Mouse (Mus musculus) liver, embryonic 14 days (tissue): ENCODE measurements around the gene Fbxw8. TPM values are rescaled to one million over a fixed set of nuclear protein-coding genes. Genes with fewer than 3 reads are reported as not detected.

Experiments used
- polyA plus RNA-seq: library from polyadenylated mRNA; depleted of rRNA; stranded (reverse); fragments of >200 nt; gene quantifications from 2 replicates; pipeline ENCODE4 v1.2.3, GENCODE M21; 2012; rRNA removed

Gene Fbxw8
- 9.7 and 10.7 TPM in 2 replicates for polyA plus RNA-seq

GRCm38 (mm10) chr5:118154839-118155564 lies at the start of gene Fbxw8:
Gene Fbxw8 (minus strand): TSS chr5:118155464.

GRCm38 (mm10) chr5:118164581-118164980 lies 9.3 kb upstream of the Fbxw8 start, which contains the start of gene Hrk:
Gene Hrk (plus strand): TSS chr5:118164648.

GRCm38 (mm10) chr5:118027698-118028190 lies 127.5 kb downstream of the Fbxw8 start, which contains the start of gene Tesc:
Gene Tesc (plus strand): TSS chr5:118027743.

Other genes starting within 250 kb of the Fbxw8 start
- 8.9 and 10.1 TPM in 2 replicates for gene Fbxo21, start 178.7 kb downstream of the Fbxw8 start, polyA plus RNA-seq
- gene Tesc, start 127.7 kb downstream of the Fbxw8 start, polyA plus RNA-seq: 0.59 and 0.73 TPM in 2 replicates
- 0.02 TPM in 1 of 2 replicates, not detected in the other for gene Hrk, start 9.2 kb upstream of the Fbxw8 start, polyA plus RNA-seq
- 0.67 and 0.84 TPM in 2 replicates for gene Rnft2, start 89.7 kb upstream of the Fbxw8 start, polyA plus RNA-seq
- gene 2410131K14Rik, start 89.8 kb upstream of the Fbxw8 start, polyA plus RNA-seq: 1.00 and 1.1 TPM in 2 replicates